Comparison of ENCODE assay signal across 7 mouse cellular contexts in the genomic region with DNA sequence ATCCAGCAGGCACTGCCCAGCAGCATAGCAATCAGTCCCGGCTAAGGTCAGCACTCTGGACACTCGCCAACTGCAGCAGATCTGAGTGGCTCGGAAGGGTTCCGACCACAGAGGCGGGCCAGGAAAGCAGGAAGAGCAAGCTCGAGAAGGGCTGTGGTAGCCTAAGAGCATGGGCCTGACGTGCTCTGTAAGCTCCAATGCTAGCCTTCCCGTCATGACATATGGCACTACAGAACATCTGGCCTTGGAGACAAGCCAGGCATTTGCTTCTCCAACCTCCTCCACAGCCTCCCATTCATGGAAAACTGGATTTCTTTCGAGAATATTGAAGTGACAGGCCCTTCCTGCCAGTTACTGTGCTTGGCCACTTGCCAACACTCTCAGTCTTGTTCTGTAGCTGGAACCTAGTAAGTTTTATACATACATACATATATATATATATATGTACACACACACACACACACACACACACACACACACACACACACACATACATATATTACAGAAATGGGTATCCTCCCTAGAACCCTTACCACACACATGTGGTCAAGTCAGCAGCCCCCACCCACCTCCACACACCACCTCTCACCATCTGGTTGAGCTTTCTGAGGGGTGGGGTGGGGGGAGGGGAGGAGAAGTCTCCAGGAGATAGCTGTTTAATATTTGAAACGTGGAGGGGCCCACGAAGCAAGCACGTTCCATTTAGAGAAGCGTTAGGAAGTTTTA.
A peak's percentile ranks its signal among the peaks of the same experiment; 100 is the strongest.
DNase-seq lines count a peak whose midpoint lies in the region; ATAC-seq lines count a peak whose summit lies in the region.

No protein-coding gene starts in this region.

- intact Hi-C loops in left cerebral cortex, postnatal 10 days (cut with DNase I) = no loop called here

- peak overlapping the region; percentile 7; the same call in 1 of the 2 replicates for H3K4me2 ChIP-seq in intestine, embryonic 14.5 days (ENCODE audit: low read length)
- H3K4me2 ChIP-seq in midbrain, embryonic 12.5 days (replicated peaks) = no peak overlapping the region

- no peak overlapping the region for H3K9ac ChIP-seq in intestine, embryonic 14.5 days (ENCODE audit: low read length)
- H3K9ac ChIP-seq in midbrain, embryonic 12.5 days (replicated peaks) = no peak overlapping the region

- H3K27ac ChIP-seq in intestine, embryonic 14.5 days (ENCODE audit: low read depth) = peak overlapping the region; percentile 67
- H3K27ac ChIP-seq in midbrain, embryonic 12.5 days (replicated peaks) = peak overlapping the region; percentile 5; the same call in 1 of the 2 replicates

- ATAC-seq in granulocyte monocyte progenitor cell, adult 5-6 weeks (replicated peaks; ENCODE audit: poor library complexity, severe bottlenecking) = peak; percentile 51
- ATAC-seq in intestine, embryonic 14.5 days (replicated peaks; ENCODE audit: low FRiP score, low TSS enrichment, low read depth) = peak; percentile 74
- no peak for ATAC-seq in midbrain, embryonic 12.5 days (ENCODE audit: low FRiP score, low read depth)

- WGBS in intestine, embryonic 14.5 days = 24% methylated on average over 13 of the region's 13 CpGs
- 70% methylated on average over 13 of the region's 13 CpGs for WGBS in midbrain, embryonic 12.5 days

- no peaks in the 10 kb centered on the region for H3K27me3 ChIP-seq in intestine, embryonic 14.5 days (replicated peaks; ENCODE audit: control insufficient read depth, insufficient read depth, low read length)
- H3K27me3 ChIP-seq in midbrain, embryonic 12.5 days = no peaks in the 10 kb centered on the region

- no peaks in the 10 kb centered on the region for H3K9me3 ChIP-seq in intestine, embryonic 14.5 days (ENCODE audit: control insufficient read depth, low read length)
- H3K9me3 ChIP-seq in midbrain, embryonic 12.5 days = no peaks in the 10 kb centered on the region

- DNase-seq in adrenal gland, postnatal 25 days = peak; percentile 79
- DNase-seq in cerebellum, postnatal 14 days = peak; percentile 68 to 76
- DNase-seq in intestine, embryonic 14.5 days (ENCODE audit: low spot score) = peak; percentile 73
- DNase-seq in left cerebral cortex, postnatal 10 days (ENCODE audit: extremely low spot score in 1 of 2, low spot score in 2 of 2) = peak; percentile 73 to 77
- peak; percentile 40 for DNase-seq in testis, postnatal 14 days (ENCODE audit: low spot score)

- no peaks in the 10 kb centered on the region for H3K36me3 ChIP-seq in intestine, embryonic 14.5 days (ENCODE audit: control insufficient read depth, insufficient read depth, low read length)
- H3K36me3 ChIP-seq in midbrain, embryonic 12.5 days = no peaks in the 10 kb centered on the region

- H3K4me1 ChIP-seq in intestine, embryonic 14.5 days (replicated peaks; ENCODE audit: control insufficient read depth, insufficient read depth, low read length) = peaks cover 42% of the 10 kb centered on the region
- peaks cover 46% of the 10 kb centered on the region for H3K4me1 ChIP-seq in midbrain, embryonic 12.5 days

- no peak overlapping the region for H3K4me3 ChIP-seq in intestine, embryonic 14.5 days (ENCODE audit: low read depth, low read length)
- no peak overlapping the region for H3K4me3 ChIP-seq in midbrain, embryonic 12.5 days
